Mouse (Mus musculus) layer of hippocampus, postnatal 10 days (tissue): ENCODE data around the gene Clock. TPM values are rescaled to one million over a fixed set of nuclear protein-coding genes. Genes with fewer than 3 reads are reported as not detected.

Experiments
- DNase-seq, 2 experiments: peaks; one replicate each; pipeline ENCODE4 v3.0.0; 2021; ENCODE audit warnings: low spot score in 2 of 2
- long read RNA-seq: library from polyadenylated mRNA; stranded (forward); transcript quantifications from one replicate; pipeline ENCODE4 v2.0.0, GENCODE M21; 2023
- total RNA-seq, 2 experiments: library from RNA; stranded (reverse); gene quantifications; 2 replicates each; pipeline ENCODE4 v1.2.3; 2021

Clock gene
- 10 to 100 TPM; 41.1 to 43.3 TPM for total RNA-seq
- long read RNA-seq, partial matches to known transcripts: 0 of 3 reads
- long read RNA-seq, other reads (novel, unspliced or antisense): 3 of 3 reads

DNA sequence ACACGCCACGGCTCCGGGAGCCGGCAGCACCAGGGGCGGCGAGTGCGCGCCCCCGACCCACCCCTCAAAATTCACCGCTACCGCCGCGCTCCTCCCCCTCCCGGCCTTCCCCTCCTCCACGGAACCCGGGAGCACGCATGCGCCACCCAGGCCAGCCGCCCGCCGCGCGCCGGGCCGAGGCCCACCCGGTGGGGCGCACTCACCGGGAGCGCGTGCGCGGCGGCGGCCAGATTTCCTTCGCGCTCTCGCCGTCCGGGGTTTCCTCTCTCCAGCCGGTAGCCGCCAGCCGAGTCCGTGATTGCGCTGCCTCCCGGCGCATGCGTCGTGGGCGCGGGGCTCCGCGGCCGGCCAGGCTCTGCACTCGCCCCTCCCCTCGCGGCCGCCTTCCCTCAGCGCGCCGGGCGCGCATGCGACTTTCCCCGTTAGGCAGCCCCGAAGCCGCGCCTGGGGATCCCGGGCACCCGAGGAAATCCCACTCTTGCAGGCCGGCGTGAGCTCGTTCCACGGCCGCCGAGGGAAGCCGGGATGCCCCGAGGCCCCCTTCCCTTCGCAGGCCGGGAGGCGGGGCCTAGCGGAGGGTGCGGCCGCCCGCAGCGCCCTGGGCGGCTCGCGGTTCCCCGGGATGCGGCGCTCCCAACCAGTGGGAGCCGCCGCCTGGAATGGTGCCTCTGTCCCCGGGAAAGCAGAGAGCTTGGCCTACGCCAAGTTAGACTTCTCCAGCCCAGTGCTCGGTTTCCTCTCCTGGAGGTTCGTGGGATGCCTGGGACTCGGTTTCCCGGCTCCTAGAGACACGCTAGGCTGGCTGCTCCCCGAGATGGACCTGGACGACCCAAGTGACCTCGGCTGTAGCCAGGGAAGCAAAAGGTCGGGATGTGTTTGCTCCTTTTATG, at the start of gene Clock:
Gene Clock (minus strand): TSS at position 341 of the 890 bp plus-strand sequence.
- peak; percentile 92 to 95 for DNase-seq

DNA sequence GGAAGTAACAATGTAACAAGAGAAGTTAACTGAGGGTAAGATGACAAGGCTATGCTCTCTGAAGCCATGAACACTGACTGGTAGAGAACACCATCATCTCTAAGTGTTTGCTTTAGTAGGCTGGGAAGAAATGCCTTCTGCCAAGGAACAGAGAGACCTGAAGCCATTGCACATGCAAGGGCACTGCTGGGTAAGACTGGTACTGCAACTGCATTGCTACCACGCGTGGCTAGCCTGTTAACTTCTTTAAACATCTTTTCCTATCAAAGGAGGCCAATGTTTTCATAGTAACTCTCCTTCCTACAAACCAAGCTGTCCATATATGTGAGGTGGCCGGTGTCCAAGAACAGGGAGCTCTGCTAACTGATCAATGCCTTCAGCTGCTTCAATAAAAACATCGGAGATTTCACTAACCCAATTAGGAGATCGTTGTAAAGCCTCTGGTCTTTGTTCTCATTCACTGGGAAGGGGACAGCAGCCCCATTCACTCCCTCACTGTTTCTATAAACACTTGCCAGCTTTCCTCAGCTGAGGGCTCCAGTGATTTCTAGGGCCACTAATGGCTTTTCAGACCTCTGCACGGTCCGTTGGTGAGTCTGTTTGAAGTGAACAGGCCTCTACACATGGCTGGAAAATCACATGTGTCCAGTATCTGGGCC, 47.5 kb upstream of the Clock start:
- DNase-seq: peak; percentile 28 to 32

DNA sequence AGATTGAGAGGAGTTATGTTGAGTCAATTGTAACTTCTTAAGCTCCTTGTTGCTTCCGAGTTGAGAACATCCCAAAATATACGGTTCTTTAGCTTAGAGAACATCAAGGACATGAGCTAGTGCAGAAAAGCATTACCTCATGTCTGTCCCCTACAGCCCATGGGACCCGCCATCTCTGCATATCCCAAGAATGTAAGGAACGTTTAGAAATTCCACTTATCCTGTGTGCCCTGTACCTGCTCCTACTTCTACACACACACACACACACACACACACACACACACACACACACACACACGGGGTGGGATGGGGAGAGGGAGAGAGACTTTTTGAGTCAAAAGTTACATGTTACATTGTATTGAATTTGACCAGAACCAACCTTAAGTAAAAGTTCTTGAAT, 46.9 kb upstream of the Clock start:
- no peak for DNase-seq

DNA sequence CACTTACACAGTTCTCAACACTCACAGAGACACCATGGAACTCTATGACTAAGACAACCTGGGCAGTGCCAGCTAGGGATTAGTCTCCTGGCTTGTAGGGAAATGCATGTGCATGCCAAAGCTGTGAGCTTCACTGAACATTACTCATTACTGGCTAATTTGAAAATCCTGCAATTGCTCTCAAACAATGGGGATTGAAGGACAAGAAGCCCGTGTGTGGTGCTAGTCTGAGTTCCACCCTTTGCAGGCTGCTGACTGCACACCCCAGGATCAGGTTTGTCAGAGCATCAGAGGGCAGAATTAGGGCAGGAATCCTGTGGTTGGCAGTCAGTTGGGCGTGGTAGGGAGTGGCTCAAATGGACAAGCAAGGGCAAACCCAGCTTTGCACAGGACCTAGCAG, 41.5 kb upstream of the Clock start:
- peak; percentile 14 to 30 for DNase-seq

DNA sequence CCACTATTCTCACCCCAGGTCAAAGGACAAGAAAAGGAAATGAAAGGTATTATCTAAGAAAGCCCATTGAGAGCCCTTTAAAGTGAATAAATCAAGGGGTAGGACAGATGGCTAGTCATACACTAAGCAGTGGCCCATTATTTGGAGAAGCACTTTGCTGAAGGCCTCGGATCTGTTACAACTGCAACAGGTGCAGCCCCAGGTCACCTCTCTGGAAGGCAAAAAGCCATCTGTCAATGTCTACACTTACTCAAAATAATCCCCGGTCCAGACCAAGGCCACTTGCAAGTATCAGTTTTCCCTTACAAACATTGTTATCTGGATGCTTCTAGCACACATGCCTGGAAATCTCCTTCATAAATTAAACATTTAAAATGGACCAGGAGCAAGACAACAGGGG, 36.3 kb upstream of the Clock start:
- no peak for DNase-seq

DNA sequence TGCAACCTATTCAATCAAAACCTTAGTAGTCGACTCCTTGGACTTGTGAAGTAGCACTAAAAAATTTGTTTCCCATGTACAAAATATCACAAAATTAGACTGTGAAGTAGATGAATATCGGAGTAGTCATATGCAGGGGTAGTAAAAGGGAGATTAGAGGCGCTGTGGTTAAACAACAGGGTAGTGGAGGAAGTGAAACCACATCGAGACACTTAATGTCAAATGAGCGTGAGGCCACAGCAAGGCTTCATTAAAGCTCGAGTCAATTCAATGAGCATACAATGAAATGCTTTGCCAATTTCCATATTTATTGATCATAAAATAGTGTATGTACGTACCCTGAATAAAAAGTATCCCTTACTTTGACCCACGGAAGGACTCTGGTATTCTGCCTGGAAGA, 32.5 kb upstream of the Clock start:
- DNase-seq: no peak

DNA sequence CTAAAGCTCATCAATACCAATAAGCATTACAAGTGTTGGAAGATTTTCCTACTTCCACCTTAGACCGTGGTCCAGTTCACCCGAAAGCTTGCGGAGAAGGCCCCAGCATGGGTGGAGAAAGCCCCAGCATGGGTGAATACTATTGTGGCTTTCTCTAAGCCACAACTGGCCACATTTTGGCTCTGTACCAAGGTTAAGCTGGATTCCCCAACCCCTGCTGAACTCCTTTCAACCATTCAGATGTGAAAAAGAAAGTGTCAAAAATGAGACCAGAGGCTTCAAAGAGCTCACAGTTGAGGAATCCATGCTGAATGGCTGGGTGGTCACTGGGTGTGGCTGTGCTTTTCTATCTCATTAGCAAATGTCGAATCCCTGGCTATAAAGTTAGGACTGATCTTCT, 29.2 kb upstream of the Clock start:
- DNase-seq: no peak

DNA sequence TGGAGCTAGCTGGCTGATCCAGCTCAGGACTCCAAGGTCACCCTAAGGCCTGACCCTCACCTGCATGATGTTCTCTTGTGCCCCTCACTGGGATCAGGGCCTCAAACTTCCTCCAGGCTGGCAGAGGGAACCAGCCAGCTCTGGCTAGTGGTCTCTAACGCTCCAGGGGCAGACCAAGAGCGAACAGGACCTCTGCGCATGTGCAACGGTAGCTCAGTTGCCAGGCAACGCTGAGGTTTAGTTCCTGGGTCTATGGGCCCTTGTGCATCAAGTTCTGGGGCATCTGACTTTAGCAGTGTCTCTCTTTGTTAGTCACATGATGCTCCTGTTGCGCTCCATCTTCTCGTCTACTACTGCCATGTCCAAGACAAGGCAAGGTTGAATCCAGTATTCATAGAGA, 26.4 kb upstream of the Clock start, which contains the start of gene Pdcl2:
Gene Pdcl2 (minus strand): TSS at position 204 of the 400 bp plus-strand sequence.
- DNase-seq: no peak

DNA sequence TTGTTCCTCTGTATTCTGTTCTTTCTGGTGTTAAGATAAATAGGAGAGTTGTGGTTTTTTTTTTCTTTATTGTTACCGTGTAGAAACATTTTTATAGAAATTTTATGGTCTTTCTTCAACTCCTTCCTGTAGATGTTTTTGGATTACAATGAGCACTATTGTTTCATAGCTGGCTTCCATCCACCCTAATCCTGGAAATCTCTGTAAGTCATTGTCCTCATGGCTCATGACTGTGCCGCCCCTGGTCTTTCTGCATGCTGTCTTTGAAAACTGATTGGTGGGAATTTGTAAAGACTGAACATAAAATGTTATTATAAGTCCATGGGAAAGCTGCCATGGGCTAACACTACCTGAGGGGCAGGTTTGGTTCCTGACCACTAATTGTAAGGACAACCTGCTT, 22.7 kb upstream of the Clock start:
- no peak for DNase-seq

DNA sequence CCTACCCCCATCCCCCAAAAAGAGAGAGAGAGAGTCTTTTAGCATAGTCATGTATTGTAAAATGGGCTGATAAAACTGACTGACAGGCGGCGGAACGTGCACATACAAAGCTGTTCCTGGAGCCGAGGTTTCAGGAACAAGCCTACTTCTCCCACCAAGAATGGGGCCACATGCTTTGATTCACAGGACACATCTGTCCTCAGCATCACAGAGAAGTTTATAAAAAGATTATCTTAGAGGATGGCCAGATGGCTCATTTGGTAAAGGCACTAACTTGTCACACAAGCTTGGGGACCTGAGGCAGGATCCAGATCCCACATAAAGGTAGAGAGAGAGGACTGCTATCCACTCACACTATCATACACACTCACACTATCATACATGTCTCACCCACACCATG, 20.5 kb upstream of the Clock start:
- no peak for DNase-seq

DNA sequence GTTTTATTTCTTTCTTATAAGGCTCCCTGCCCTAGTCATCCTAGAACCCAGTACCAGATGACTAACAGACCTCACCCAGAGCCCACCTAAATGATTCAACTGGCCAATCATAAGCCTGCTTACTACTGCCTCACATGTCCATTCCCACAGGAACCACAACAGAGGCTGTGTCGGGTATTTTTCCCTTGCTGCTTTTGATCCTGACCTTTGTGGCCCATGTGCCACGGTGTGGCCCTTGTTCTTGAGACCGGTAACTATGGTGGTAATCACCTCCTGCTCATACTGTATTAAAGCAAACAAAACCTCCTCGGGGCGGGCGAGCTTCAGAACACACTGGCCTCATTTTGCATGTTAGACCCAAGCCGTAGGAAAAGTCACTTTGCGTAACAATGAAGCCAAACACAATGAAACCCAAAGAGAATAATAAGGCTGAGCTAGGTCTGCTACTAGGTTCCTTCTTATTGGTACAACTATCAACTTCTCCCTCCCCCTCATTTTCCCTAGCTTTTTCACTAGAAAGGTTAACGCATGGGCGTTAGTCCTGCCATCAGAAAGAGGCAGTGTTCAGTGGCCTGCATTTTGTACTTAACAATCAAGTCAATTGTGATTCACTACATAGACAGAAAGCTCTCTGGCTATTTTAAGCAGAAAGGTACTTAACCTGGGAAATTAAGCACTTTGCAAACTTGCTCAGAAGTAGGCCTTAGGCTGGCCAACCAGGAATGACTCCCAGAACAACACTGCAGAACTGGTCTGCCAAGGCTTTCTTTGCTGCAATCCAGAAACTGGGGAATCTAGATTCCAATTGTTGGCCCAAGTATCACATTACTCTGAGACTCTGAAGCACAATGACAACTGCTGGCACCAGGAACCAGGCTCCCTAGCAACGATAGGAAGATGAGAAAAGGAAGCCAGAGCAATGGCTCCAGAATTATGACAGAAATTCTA, 16.9 kb upstream of the Clock start:
- DNase-seq: no peak

DNA sequence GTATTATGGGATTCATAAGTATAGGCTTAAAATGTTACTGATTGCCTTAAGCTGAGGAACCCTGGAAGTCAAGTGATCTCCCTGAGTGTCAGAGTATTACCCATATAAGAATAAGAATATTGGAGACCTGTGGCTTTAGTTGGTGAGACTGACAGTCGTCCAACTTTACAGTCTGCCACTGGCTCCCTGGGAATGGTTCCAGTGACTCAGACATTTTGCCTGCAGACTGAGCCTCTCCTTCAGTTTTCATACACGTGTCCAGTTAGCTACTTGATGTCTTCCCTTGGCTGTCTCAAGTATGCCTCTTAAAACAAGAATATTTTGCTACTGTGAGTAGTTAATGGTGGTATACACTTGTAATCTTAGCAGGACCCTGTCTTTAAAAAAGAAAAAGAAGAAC, 3.6 kb upstream of the Clock start:
- no peak for DNase-seq

DNA sequence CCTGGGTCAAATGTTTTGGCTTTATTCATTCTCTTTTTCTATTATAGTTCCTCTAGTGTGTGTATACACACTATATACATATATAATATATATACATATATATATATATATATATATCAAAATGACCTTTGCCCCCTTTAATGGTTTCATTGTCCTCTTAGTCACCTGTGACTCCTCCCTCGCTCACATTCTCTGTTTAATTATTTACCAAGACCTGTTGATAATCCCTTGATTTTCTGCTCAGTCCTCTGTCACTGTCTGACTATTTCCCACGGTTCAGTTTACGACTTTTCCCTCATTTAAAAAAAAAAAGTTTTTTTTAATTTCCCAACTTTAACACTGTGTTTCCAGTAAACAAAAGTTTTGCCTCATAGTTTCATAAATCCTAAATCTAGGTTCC, 1.7 kb upstream of the Clock start:
- no peak for DNase-seq

DNA sequence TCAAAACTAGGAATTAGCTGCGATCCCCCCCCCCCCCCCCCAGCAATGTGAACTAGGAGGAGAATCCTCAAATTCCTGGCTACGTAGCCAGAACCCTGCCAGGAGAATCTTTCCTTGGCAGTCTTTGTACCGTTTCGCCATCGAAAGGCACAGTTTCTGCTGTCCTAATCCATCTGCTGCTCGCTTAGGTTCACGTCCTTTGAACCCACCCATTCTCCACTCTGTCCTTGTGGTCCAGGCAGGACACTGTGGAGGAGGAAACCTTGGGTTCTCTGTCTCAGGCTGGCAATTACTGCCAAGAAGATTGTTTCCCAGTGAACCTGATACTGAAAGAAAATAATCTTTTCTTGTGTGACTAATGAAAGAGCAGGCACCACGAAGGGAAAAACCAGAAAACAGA, 1.0 kb upstream of the Clock start:
- DNase-seq: no peak

DNA sequence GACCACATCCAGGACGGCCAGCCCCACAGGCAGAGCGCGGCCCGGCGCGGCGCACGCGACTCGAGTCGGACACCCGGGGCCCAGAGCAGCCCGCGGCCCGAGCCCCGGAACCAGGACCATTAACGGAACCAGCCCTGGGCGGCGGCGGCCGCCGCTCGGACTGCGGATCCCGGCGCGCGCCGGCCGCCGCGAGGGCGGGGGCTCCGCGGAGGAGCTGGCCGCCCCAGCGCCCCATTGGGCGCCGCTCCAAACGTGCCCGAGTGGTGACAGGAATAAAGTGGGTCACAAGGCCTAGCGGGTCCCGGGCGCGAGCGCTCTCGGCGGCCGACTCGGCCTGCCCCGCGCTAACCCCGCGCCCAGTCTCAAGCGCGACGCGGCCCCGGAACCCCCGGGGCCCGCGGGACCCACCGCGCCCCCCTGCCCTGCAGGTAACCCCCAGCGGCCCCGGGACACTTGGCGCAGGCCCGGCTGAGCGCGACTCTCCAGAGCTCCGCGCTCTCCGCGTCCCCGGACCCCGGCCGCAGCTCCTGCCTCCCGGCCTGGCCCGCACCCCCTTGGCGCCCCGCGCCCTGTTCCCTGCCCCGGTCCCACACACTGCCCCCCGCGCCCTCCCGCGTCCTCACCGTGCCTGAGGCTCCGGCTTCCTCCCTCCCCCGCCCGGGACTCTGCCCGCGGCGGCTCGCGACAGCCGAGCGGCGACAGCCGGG, 694 bp downstream of the Clock start:
- DNase-seq: peak; percentile 80 to 83

DNA sequence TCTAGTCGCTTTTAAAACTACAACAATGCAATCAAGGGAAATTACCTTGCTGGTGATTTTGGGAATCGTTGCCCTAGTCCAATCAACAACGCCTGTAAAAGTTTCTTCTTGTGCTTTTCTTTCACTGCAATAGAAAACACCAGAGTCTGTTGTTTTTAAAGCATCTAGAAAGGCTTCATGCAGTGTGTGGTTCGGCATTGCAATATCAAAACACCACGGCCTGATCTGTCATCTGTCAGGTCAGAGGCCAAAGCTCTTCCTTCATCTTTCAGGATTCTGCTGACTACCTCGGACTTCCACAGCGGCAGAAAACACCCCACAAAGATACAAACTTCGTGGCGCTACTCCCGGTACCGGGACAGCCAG, 1.2 kb downstream of the Clock start:
- no peak for DNase-seq

DNA sequence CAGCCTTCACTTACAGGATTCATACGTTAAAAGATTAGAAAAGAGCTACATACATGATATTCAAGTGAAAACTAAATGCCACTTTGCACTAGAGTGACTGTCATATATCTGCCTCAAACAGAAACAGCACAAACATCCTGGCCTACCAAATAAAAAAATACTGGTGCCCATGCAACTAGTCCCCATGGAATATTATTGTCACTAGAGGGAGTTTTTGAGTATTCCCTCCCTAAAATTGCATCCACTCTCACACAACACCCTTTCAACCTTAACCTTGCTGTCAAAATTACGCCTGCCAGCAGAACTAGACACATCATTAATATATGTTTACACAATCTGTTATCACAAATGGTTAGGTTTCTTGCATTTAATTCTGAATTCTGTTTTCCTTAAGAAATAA, 2.6 kb downstream of the Clock start:
- no peak for DNase-seq

DNA sequence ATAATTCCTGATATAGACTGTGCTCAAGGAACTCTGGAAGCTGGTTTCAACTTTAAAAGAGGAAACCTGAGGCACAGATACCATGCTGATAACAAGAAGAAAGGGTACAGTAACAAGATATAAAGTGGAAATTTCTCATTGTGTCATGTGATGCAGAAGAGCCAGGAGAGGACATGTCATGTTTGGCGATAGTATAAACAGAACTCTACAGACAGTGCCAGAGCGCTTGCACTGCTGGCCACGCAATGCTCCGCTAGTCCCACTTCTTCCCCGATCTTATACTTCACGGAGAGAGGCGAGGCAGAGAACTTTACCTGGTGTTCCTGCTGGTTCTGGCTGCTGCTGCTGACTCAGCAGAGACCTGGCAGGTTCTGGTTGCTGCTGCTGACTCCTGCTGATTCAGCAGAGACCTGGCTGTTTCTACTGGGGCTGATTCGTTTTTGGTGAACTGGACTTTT, 15.3 kb downstream of the Clock start:
- DNase-seq: no peak

DNA sequence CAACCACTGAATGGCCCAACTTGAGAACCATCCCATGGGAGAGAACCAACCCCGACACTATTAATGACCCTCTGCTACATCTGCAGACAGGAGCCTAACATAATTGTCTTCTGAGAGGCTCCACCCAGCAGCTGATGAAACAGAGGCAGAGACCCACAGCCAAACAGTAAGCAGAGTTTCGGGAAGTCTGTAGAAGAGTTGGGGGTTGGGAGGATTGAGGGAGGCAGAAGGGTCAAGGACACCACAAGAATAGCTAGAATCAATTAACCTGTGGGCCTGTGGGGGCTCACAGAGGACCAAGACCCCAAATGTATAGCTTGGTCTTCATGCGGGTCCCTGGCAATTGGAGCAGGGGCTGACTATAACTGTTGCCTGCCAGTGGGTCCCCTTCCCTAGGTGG, 16.3 kb downstream of the Clock start:
- DNase-seq: no peak

DNA sequence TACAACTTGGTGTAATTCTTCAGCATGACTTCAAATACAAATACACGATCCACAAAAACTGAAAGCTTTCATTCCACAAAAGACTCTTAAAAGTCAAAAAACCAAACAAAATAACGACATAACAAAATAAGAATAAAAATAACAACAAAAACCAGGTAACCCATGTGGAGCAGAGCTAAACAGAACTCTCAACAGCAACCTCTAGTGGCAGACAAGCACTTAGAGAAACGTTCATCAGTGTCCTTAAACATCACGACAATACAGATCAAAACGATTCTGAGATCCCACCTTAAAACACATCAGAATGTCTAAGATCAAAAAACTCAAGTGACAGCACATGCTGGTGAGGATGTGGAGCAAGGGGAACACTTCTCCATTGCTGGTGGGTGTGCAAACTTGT, 17.5 kb downstream of the Clock start:
- no peak for DNase-seq

DNA sequence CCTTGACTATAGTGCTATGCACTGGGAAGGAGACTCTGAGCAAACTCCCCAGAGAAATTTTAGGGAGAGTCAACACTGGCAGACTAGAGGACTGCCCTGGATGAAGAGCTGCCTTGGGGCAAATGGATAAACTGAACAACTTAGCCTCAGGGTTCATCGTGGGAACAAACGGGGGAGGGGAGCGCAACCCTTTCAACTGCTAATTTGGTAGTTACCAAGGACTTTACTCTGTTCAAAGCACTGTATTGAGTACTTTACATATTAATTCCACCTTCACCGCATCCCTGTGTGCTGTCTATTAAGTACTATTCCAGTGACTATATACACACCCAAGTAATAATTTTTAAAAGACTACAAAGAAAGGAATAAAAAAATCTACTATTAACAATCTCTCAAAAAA, 18.9 kb downstream of the Clock start:
- no peak for DNase-seq
